Mouse (Mus musculus): ENCODE data around the gene Fry. TPM values are rescaled to one million over a fixed set of nuclear protein-coding genes. Genes with fewer than 3 reads are reported as not detected.

Gene Fry
- total RNA-seq (2015) (17.8 and 22.1 TPM in 2 replicates), total RNA-seq (2017) (19.2 and 21.1 TPM in 2 replicates)

DNA sequence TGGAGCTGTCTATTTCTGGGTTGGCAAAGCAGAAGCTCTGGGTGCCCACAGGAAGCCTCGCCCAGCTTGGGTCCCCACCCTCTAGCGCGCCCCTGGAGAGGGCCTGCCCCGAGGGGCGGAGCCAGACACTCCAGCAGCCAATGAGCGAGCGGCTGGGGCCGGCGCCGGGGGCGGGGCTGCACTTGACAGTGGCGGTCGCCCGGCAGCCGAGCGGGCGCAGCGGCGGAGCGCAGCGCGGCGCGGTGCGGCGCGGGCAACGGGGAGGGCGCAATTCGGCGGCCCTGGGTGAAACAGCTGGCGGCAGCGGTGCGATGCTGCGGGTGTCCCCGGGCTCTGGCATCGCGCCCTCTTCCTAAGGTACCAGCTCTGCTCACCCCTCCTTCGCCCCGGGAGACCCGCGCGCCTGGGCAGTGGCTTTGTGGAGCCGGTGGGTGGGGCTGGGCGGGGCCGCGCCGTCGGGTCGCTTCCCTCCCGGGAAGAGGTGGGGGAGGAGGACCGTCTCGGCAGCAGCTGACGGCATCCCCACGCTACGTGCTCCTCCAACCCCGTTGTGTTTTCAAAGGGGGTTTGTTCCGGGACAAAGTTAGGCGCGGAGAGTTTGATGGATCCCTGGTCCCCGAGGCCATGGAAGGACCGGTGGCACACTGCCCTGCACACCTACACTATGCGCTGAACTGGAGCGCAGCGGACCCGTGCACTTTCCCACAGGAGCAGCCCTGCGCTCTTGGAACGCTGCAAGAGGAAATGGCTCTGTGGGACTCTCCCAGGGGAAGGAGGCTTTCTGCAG, at the start of gene Fry:
Gene Fry (plus strand): TSS at position 191 of the 787 bp plus-strand sequence.
- ATAC-seq (replicated peaks; ENCODE audit: poor library complexity), result peak; percentile 75

DNA sequence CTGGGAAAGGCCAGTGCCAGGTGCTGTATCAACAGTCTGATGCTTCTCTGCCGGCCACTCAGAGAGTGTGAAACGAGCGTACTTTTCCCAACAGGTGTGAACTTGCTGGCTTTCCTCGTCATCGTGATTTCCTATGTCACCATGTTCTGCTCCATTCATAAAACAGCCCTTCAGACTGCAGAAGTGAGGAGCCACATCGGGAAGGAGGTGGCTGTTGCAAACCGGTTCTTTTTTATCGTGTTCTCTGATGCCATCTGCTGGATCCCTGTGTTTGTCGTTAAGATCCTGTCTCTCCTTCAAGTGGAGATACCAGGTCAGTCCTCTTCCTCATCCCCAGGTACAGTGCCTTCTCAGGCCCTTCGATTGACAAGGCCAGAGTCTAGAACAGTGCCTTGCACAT, 48.4 kb upstream of the Fry start:
- no peak for ATAC-seq (replicated peaks; ENCODE audit: poor library complexity)

DNA sequence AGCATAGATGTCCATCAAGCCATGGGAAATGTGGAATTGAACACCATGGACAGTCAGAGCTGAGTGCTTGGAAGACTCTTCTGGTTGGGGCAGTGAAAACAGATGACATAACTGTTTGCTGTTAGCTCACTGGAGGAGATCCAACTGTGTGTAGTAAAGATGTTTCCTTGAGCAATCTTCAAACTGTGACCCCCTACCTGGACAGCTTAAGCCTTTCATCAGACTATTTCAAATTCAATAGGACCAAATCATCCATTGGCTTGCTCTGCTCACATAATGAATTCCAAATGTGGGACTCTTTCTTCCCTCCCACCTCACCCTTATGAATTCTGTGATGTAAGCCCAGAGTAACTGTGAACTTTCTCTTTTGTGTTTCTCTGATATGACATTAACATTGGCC, 46.7 kb upstream of the Fry start:
- ATAC-seq (replicated peaks; ENCODE audit: poor library complexity), result no peak

DNA sequence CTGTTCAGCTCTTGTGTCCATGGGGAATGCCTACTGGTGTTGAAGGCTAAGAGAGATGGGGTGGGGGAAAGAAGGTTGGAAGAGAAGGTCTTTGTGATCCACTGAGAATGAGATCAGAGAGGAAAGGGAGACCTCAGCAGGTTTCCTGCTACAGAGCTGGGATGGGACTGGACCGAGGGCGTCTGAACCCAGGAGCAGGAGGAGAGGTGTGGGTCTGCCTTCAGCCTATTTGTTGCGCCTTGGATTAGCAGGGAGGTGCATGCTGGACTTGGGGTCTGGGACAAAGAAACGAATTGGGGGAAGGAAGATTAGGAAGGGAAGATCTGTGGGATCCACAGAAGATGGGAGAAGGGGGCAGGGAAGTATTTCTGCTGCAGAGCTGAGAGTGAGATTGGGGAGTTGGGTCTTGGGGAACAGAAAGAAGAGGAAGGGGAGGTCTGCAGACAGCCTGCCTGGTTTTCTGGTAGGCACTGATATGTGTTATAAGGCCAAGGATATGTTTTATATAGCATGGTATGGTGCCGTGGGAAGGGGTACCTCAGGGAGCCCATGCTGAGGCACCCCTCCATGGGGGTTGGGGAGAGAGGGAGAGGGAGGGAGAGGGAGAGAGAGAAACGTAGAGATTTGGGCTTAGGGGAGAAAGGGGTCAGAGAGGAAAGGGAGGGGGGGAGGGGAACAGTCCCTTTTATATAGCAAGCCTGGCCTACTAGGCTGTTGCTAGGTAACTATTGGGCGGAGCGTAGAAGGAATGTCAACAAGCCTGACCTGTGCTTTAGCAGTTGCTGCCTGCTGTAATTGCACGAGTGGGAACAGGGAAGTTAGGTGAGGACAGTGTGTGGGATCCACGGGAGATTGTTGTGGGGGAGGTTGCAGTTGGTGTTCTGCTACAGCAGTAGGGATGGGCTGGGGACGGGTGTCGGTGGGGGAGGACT, 38.3 kb upstream of the Fry start:
- ATAC-seq (replicated peaks; ENCODE audit: poor library complexity), result no peak

DNA sequence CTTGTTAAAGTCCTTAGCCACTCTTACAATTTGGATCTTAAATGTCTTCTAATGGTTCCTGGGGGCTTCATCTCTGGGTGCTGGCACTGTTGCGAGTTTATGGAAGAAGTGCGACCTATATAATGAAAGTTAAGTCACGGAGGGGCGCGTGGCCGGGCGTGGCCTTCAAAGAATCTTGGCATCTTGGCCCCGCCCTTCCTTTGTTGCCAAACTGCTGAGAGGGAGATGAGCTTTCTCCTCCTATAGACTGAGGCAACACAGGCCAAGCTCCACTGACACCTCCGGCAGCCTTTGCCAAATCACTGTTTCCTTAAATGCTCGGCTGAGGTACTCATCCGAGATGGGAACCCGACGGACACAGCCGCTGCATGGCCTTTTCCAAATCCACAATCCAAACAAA, 35.7 kb upstream of the Fry start:
- ATAC-seq (replicated peaks; ENCODE audit: poor library complexity), result no peak

DNA sequence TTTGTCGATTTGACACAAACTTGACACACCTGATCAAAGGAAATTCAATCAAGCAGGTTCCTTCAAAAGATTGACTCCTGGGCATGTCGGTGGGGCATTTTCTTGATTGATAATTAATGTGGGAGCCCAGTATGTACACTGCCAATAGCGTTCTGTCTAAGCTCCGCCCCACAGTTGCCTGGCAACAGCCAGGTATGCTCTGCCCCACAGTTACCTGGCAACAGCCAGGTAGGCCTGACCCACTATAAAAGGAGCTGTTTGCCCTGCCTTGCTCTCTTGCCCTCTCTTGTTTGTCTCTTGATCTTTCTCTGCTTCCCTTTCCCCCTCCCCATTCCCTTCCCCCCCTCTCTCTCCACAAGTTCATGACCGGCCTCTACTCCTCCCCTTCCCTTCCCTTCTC, 35.3 kb upstream of the Fry start:
- no peak for ATAC-seq (replicated peaks; ENCODE audit: poor library complexity)

DNA sequence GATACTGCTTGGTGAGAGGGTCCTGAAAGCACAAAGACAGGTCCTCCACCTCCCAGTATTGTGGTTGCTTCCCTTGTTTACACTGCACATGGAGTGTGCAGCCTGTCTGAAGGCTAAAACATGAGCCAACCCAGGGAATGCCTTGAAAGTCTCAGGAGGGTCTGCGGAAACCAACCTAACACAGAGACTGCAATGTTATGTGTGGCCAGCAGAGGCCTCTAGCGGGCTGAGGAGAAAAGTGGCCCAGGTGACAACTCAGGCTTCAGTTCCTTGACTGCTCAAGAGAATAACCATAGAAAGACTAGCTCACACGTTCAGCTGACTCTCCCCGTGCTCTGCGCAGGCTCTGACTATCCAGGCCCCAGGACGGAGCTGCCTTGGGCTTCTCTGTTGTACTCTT, 20.8 kb upstream of the Fry start:
- ATAC-seq (replicated peaks; ENCODE audit: poor library complexity), result peak; percentile 99

DNA sequence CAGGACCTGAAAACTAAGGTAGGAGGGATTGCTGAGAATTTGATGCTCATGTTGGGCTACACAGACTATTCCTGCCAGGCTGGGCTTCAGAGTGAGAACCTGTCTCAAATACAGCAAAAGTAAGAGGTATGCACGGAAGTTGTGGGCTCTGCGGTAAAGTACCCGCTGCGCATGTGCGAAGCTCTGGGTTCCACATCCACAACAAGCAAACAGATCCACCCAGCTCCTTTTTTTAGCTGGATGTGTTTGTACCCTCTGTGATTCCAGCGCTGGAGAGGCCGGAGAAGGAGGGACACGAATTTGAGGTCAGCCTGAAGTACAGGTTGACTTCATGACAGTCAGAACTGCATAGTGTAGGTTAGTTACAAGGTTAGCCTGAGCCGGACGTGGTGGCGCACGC, 19.7 kb upstream of the Fry start:
- no peak for ATAC-seq (replicated peaks; ENCODE audit: poor library complexity)

DNA sequence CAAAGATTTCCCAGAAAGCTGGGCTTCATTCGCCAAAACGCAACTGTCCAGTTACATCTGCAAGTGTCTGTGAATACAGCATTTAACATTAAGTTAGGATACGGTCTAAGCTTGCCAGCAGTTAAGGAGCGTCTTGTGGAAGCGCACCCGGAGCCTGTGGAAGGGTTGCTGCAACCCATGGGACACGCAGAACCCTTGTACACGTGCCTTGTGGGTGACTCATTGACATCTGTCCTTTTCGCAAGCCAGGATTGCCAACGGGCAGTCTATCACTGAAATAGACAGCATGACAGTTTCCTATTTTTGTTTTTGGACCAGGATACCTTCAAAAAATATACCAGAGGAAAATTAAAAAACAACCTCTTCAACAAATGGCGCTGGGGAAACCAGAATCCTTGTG, 16.7 kb upstream of the Fry start:
- ATAC-seq (replicated peaks; ENCODE audit: poor library complexity), result 0 out of 2 replicates have a peak, but pooled peaks have one; percentile 32

DNA sequence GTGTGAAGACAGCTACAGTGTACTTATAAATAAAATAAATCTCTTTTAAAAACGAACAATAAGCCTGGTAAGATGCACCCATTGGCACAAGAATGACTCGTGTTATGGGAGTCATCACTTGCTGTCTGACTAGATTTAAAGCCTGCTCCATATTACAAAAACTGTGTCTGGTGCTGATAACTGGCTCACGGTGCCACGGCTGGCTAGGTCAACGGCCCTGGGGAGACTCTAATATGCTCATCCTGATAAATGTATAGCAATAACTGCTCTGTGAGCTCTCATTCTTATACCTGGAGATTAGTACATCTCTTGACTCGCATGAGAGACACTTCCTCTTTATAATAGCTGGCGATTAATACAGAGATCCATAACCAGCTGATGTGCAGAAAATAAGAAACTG, 12.1 kb upstream of the Fry start:
- peak; percentile 77 for ATAC-seq (replicated peaks; ENCODE audit: poor library complexity)

DNA sequence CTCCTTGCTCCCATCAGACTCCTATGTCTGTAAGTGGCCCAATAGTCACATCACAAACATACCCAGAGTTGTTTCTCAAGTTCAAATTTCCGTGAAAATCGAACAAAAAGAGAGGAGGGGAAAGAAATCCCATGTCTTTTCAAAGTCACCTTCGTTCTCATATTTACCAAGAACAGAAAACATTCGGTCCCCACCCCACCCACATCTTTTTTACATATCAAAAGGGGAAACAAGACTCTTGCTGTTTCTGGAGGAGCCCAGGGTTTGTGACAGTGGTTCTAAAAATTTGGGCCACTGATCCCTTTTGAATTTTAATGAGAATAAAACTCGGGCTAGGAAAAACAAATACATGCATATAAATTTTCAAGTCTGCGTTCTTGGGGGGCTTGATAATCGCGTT, 7.2 kb upstream of the Fry start:
- ATAC-seq (replicated peaks; ENCODE audit: poor library complexity), result no peak

DNA sequence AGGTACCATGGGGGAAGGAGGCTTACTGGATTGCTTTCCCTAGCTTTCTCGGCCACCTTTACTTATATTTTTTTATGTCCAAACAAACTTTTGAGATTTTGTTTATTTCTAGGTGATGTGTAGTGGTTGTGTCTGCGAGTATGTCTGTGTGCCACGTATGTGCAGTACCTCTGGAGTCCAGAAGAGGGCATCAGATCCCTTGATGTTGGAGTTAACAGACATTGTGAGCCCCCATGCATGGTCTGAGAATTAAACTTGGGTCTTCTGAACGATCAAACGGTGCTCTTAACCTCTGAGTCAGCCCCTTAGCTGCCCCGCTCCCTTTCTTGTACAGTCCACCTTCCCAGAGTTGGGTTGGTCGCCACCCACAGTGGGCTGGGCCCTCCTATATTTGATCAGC, 4.4 kb upstream of the Fry start:
- peak; percentile 24 for ATAC-seq (replicated peaks; ENCODE audit: poor library complexity)

DNA sequence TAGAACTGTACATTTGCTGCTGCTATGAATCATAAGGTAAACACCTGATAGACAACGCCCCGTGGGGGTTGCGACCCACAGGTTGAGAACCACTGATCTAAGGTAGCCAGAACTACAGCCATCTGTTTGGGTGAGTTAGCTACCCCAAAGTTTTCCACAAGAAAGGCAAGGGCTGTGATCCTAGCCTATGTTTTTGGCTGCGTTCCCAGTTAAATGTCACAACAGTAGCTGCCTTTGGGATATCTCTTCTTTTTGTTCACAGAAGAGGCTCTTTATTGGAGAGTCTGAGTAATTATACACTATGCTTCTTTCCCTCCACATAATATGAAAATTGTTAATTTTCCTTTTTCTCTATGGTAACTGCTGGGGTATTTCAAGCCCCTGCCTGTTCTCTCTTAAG, 3.7 kb upstream of the Fry start:
- ATAC-seq (replicated peaks; ENCODE audit: poor library complexity), result no peak

DNA sequence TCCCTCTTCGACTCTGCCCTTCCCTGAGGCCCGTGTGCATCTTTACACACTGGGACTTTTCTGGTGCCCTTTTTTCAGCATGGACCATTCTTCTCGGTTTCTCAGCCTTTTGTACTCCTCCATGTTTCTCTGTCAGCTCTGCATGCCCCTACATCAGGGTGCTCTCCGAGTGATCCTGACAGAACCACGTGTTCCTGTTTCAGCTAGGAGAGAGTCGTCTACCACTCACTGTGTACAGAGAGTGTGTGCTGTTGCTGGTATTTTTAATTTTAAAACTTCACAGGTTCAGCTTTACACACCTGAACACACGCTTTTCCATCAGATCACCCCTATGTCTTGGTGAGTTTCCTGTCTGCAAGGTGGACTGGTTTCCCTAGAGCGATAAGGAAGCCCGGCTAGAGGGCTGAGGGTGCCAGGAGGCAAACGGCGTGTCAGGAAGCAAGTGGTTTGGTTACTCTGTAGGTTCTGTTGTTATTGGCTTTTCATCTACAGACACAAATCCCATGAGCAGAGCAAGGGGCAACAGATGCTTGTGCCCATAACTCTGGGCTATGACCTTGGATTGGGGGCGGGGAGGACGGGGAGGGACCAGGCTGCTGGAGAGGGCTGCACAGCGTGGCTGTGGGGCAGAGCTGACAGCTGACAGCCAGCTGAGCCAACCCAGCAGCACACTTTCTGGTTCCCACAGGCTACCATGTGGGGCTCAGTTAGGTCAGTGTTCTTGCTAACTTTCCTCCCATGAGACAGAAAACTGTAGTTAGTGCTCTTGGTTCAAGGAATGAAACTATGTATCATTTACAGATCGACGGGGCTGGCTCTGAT, 3.0 kb upstream of the Fry start:
- ATAC-seq (replicated peaks; ENCODE audit: poor library complexity), result peak; percentile 13

DNA sequence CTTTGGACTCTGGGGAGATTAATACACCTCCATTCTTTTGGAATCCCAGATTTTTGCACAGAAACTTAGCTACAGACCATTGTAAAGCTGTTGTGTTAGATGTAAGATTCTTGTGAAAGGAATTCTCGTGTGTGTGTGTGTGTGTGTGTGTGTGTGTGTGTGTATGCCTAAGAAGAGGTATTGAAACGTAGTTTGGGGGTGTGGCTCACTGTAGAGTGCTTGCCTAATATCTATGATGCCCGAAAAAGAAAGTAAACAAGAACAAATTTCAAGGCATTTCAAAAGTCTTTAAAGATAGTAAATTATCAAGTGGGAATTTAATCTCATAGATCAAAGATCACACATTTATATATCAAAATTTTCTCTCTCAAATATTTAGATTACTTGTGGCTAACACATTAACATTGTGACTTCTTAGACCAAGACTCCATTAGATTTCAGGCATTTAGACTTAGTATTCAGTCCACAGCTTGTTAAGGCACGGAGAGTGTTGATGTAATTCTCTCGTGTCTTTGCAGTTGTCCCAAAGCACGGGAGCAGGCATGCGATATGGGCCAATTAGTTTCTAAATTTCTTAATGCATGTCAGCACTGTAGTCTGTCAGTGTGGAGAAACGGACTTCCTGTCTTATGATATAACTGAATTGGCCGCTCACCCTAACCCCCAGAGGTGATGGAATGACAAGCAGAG, 2.1 kb upstream of the Fry start:
- ATAC-seq (replicated peaks; ENCODE audit: poor library complexity), result peak; percentile 32

DNA sequence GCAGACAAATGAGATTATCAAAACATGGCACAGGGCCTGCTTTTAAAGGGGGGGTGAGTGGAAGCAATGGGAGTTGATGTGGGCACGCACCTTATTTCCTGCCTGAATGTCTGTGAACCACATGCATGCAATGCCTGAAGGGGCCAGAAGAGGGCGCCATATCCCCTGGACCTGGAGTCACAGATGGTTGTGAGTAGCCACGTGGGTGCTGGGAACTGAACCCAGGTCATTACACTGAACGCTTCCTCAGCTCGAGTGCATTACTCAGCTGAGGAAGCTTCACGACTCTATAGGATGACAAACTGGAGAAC, 1.6 kb upstream of the Fry start:
- no peak for ATAC-seq (replicated peaks; ENCODE audit: poor library complexity)

DNA sequence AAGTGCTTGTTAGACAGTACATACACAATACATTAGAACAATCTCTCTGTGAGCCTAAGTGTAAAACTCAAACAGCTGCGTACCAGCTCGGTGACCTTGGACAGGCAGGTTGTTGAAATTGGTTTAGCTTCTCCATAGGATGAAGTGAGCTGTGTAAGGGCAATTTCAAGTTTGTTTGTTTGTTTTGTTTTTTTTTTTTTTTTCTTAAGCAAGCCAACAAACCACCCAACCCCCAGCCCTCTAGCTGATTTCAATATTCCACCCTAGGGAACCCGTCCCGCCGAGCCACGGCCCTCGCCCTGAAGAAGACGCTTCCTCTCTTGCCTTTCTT, 356 bp upstream of the Fry start:
- ATAC-seq (replicated peaks; ENCODE audit: poor library complexity), result no peak

DNA sequence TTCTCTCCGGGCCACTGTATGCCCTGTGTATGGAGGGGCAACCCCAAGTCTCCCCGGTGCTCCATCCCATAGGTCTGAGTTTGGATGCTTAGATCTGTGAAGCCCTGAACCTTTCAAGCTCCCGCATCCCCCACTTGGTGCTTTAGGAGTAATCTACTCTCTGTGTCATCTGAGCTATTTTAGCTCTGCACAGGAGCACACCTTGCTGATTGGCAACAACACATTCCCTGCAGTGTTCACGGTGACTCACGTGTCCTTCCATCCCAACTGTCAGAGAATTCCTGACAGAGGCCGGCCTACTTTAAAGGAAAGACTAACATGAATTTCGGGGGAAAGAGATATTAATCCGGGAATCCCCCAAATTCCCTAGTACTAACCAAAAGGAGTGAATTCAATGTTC, 2.2 kb downstream of the Fry start:
- no peak for ATAC-seq (replicated peaks; ENCODE audit: poor library complexity)

DNA sequence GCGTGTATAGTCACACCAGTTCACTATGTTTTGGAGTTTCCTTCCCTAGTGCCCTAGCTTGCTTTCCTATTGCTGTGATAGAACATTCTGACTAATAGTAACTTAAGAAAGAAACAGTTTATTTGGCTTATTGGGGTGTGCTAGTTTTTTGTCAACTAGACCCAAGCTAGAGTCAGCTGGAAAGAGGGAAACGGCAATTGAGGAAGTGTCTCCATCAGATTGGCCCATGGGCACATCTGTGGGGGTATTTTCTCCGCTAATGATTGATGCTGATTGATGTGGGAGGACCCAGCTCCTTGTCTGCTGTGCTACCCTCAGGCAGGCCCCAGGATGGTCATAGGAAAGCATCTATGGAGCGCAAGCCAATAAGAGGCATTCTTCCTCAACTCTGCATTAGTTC, 3.6 kb downstream of the Fry start:
- ATAC-seq (replicated peaks; ENCODE audit: poor library complexity), result no peak

DNA sequence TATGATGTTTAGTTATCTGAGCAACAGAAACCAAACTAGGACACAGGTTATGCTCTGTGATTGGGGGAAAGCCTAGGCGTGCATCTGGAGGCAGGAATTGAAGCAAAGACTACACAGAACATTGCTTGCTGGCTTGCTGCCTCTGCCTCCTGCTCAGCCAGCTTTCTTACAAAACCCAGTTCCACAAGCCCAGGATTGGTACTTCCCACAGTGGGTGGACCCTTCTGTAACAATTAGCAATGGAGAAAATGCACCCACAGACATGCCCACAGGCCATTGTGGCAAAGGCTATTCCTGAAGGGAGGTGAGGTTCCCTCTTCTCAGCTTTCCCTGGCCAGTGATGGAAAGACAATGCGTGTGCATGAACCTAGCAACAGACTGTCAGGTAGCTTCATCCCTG, 4.1 kb downstream of the Fry start:
- ATAC-seq (replicated peaks; ENCODE audit: poor library complexity), result no peak

DNA sequence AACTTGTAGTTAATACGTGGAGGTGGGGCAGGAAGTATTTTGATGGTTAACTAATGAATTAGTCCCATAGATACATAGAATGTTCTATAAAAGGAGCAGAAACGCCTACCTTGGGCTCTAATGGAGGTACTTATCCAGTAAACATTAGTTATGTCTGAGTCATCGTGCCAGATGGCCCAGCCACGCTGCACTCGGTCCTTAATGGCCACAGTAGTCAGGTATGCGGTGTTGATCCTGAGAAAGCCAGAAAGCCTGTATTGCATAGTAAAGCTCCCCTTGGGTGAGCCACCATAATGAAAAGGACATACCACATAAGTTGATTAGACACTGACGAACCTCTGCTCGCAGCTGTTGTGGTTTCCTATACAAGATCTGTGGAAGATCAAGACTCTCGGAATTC, 7.5 kb downstream of the Fry start:
- no peak for ATAC-seq (replicated peaks; ENCODE audit: poor library complexity)
